Mouse (Mus musculus): Measurements from ENCODE around the gene Hoxa10. TPM values are rescaled to one million over a fixed set of nuclear protein-coding genes. Genes with fewer than 3 reads are reported as not detected.

Gene Hoxa10
- total RNA-seq, 2 experiments from 2014 or later = 0.11 TPM; not detected in 1

- no peak for ATAC-seq (ENCODE audit: poor library complexity, severe bottlenecking)
Observed at GRCm38 (mm10) chr6:52264106-52264790, 23.6 kb upstream of the Hoxa10 start.

GRCm38 (mm10) chr6:52263321-52263585 lies 22.6 kb upstream of the Hoxa10 start:
- ATAC-seq (ENCODE audit: poor library complexity, severe bottlenecking) = no peak

GRCm38 (mm10) chr6:52262463-52263320 lies 22.0 kb upstream of the Hoxa10 start:
- ATAC-seq (ENCODE audit: poor library complexity, severe bottlenecking) = no peak

GRCm38 (mm10) chr6:52261751-52262462 lies 21.3 kb upstream of the Hoxa10 start:
- ATAC-seq (ENCODE audit: poor library complexity, severe bottlenecking) = no peak

GRCm38 (mm10) chr6:52260654-52261575 lies 20.3 kb upstream of the Hoxa10 start, which contains the start of gene Hoxa13:
Gene Hoxa13 (minus strand): TSS chr6:52260880.
- ATAC-seq (ENCODE audit: poor library complexity, severe bottlenecking) = no peak

GRCm38 (mm10) chr6:52259811-52260261 lies 19.2 kb upstream of the Hoxa10 start:
- no peak for ATAC-seq (ENCODE audit: poor library complexity, severe bottlenecking)

GRCm38 (mm10) chr6:52259081-52259790 lies 18.6 kb upstream of the Hoxa10 start:
- ATAC-seq (ENCODE audit: poor library complexity, severe bottlenecking) = no peak

- peak; percentile 64 for ATAC-seq (ENCODE audit: poor library complexity, severe bottlenecking)
Observed at GRCm38 (mm10) chr6:52256956-52257355, 16.3 kb upstream of the Hoxa10 start.

GRCm38 (mm10) chr6:52253511-52254500 lies 13.2 kb upstream of the Hoxa10 start:
- no peak; the same call in 1 of the 2 replicates for ATAC-seq (ENCODE audit: poor library complexity, severe bottlenecking)

- ATAC-seq (ENCODE audit: poor library complexity, severe bottlenecking) = no peak
Observed at GRCm38 (mm10) chr6:52252775-52253376, 12.2 kb upstream of the Hoxa10 start.

GRCm38 (mm10) chr6:52252016-52252774 lies 11.5 kb upstream of the Hoxa10 start:
- ATAC-seq (ENCODE audit: poor library complexity, severe bottlenecking) = no peak

GRCm38 (mm10) chr6:52251177-52251879 lies 10.7 kb upstream of the Hoxa10 start:
- ATAC-seq (ENCODE audit: poor library complexity, severe bottlenecking) = no peak

- ATAC-seq (ENCODE audit: poor library complexity, severe bottlenecking) = no peak
Observed at GRCm38 (mm10) chr6:52249826-52250225, 9.2 kb upstream of the Hoxa10 start.

GRCm38 (mm10) chr6:52249415-52249738 lies 8.7 kb upstream of the Hoxa10 start:
- no peak for ATAC-seq (ENCODE audit: poor library complexity, severe bottlenecking)

GRCm38 (mm10) chr6:52248638-52249414 lies 8.2 kb upstream of the Hoxa10 start:
- ATAC-seq (ENCODE audit: poor library complexity, severe bottlenecking) = no peak

All from megakaryocyte, adult 5-6 weeks (primary cell).